Mouse (Mus musculus): ENCODE data around the gene BC017158.

GRCm38 (mm10) chr7:128236426-128236825, 61.5 kb downstream of the BC017158 start:
- TF ChIP-seq MAX (IDR thresholded peaks at IDR 0.05; ENCODE audit: low read depth) (no peak), POLR2A (IDR thresholded peaks at IDR 0.05; ENCODE audit: insufficient read length, low read depth) (no peak), E2F4 (IDR thresholded peaks at IDR 0.05; ENCODE audit: insufficient read depth) (no peak), MYOD1 (IDR thresholded peaks at IDR 0.05; ENCODE audit: control insufficient read depth in 1 of 3, insufficient read length in 2 of 3, low read depth in 2 of 3) (no peak), TCF12 (IDR thresholded peaks at IDR 0.05; ENCODE audit: insufficient read depth, poor library complexity, severe bottlenecking) (no peak)

All from myocyte (in vitro differentiated cells).